Mouse (Mus musculus) liver, embryonic 14.5 days (tissue): Measurements from ENCODE around the gene Col1a1.

Experiments used
- CTCF ChIP-seq: IDR thresholded peaks from 2 replicates; pipeline ENCODE4 v1.5.1; 2016; ENCODE audit warnings: antibody characterized with exemption, low read depth, control low read depth
- EP300 ChIP-seq: IDR thresholded peaks from 2 replicates; pipeline ENCODE4 v1.6.1; 2016; ENCODE audit warnings: antibody characterized with exemption, low read depth

GRCm38 (mm10) chr11:94926431-94926830 lies 9.6 kb upstream of the Col1a1 start:
- TF ChIP-seq EP300: no peak
- TF ChIP-seq CTCF: no peak
